Mouse (Mus musculus) kidney, postnatal 10 days (tissue): ENCODE data around the gene Dclk2.

Source experiments
- DNase-seq: peaks from one replicate; pipeline ENCODE4 v3.0.0; 2021; ENCODE audit warnings: mixed read lengths

Dclk2 gene

DNA sequence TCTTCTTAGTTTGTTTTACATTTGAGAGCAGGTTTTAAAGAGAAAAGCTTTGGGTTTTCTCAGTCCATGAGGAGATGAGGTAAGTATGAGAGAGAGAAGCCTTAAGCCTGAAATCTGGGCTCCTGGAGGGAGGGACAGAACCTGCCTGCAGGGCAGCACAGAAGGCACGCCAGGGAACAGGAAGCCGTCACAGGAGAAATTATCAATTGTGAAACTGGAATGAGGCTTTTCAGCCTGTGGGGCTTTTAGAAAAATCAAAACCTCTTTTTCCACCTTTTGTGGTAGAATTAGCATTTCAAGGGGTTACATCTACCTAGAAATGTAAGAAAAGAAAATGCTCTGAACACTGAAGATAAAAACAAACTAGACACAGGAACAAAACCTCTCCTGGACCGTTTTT, 81.0 kb downstream of the Dclk2 start:
- DNase-seq: no peak

DNA sequence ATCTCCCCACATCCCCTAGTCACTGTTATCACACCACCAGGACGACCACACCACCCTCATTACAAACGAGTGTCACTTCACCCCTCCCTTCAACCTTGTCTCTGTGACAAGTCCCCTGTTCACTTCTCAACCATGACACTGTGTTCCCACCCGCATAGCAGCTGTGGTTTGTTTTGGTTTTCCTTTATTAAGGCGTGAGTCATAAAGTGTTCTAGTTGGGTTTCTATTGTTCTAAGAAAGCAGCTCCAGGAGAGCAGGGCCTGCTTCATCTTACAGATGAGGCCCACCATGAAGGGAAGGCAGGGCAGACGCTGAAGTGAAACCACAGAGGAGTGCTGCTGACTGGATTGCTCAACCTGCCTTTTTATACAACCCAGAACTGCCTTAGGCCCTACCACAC, 83.3 kb downstream of the Dclk2 start:
- DNase-seq: no peak

DNA sequence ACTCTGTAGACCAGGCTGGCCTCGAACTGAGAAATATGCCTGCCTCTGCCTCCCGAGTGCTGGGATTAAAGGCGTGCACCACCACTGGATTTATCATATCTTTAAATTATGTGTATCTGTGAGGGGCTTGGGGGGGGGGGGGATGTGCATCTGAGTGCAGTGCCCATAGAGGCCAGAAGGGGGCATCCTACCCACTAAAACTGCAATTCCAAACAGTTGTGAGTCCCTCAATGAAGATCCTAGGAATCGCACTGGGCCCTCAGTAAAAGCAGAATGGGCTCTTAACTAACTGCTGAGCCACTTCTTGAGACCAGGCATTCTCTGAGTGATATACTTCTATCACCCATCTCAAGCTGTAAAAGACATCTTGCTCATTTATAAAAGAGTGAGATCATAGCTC, 85.5 kb downstream of the Dclk2 start:
- no peak for DNase-seq

DNA sequence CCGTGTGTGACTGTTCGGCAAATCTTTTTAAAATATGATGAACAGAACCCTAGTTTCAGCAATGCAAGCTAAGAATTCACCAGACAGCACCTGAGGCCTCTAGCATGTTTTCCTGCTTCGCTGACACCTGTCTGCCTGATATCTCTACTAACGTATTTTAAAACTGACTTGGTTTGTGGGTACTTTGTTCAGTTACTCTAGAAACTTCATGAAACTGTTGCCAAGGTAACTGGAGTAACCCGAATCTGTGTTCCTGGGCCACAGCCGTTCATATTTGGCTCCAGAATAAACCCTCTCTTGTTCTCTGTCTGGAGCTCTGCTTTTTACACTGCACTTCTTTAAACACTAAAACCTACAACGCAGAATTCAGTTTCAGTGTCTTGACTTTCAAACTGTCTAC, 86.3 kb downstream of the Dclk2 start:
- DNase-seq: no peak

DNA sequence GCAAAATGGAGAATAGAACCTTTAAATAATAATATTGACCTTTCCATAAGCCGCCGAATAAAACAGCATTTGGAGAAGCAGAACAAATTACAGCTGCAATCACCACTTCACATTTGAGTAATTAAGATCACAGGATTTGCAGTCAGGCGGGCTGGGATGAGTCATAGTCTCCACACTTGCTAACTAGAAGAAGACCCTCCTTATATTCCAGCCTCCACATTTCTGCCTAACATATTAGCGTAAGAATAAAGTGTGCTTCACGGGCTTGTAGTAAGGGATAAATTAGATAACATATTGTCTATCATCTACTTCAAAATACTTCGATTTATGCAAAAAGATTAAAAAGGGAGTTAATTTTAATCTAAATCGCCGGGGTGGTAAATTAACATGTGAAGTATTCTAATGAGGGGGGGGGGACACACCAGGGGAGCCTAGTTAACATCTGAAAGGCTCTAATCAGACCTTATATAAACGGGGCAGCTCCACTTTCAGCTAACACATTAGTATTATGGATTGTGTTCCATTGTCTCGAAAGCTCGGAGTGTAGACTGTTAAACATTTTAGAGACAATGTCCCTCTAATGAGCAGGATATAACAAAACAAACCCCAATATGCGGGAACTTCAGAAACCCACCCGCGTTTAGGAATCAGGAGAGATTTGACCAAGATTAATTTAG, 87.9 kb downstream of the Dclk2 start:
- no peak for DNase-seq

DNA sequence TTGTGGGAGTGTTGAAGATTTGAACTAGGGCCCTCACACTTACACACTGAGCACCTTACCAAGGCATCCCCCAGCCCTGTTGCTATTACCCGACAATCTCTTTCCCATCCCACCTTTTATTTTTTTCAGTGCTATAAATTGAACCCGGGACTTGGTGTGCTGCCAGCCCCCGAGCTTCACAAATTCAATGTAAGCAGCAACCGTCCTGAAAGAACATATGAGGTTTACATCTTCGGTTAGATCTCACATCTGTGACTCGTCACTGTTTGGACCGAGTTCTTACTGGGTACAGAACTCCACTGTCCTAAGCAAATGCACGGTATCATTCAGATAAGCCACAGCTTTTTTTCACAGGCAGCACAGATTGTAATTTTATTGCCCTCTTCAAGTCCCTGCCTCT, 88.5 kb downstream of the Dclk2 start:
- DNase-seq: no peak

DNA sequence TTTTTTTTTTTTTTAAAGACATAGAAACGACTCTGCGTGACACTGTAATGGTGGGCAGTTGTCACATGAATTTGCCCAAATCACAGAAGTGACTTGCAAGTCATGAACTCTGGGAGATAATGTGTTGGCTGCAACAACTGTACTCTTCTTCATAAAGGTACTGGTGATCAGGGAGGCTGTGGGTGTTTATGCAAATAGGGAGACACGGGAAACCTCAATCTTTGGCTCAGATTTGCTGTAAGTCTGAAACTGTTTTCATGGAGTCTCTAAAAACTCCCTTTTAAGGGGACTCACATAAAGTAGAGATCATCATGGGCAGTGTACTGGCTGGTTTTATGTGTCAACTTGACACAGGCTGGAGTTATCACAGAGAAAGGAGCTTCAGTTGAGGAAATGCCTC, 93.1 kb downstream of the Dclk2 start:
- no peak for DNase-seq

DNA sequence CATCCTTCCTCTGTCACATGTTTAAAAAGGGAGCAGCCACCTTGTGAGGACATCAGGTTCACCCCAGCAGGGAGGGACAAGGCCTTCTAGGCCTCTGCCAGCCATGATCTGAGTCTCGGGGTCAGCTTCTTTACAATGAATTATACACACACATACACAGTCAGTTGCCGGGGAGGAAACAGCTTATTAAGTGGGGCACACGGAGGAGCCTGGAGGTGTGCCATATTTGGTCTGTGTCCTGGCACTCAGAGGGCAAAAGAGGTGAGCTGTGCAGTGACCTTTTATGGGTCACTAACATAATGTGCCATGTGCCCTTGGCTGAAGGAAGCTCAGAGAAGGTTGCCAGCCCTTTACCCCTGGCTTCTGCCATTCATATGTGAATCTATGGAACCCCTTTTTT, 99.3 kb downstream of the Dclk2 start:
- DNase-seq: no peak

DNA sequence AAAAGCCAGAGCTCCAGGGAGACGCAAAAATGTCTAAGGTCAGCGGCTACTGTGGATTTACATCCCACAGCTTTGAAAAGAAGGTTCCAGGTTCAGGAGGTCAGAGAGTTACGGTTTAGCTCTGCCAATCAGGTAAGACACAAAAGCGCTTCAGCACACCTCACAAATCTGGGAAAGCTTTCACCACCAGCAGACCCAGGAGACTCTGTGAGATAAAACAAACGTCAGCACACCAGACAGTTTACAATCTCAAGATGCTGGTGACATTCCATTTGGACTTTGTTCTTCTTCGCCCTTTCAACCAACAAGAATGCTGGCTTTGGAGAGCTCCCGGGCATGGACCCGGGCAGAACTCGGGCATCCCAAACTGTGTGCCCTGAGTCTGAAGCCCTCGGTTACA, 100.3 kb downstream of the Dclk2 start:
- peak; percentile 20 for DNase-seq

DNA sequence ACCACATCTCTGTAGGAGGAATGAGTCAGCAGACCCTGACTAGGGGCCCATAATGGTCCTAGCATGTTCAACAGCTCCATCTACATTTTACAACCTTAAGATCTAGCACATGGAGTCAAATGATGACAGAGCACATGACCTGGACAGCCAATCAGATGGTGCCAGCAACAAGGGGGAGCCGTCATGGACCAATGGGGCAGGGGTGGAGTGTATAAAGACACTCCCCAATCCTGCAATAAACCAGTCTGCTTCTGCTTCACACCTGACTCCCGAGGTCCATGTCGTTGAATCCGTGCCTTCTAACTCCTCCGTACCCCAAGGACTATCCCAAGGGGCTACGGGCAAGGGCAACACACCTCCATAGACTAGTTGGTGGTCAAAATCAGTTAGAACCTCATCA, 101.3 kb downstream of the Dclk2 start:
- DNase-seq: no peak

DNA sequence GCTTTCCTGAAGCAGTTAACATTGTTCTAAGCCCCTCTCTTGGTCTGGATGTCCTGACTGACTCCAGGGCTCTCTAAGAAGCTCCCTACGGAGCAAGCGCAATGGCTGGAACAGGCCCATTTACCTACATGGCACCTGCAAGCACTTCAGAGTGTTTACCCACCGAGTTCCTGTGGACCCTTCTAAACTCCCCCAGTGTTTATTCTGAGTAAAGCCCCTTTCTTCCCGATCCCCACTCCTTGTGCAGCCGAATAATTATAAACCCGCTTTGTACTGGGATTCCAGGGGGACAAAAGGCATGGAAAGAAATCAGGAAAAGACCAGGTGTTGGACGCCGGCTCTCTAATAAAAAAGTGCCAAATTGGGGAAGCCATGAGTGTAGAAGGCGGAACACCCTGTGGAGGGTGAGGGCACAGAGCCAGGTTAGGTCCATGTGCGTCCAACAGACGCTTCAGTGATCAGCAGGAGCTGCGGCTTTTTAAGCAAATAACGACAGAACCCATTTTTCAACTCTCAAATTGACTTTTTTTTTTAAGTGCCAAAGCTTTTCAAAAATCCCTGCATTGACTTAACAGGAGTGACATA, 102.6 kb downstream of the Dclk2 start:
- DNase-seq: no peak

DNA sequence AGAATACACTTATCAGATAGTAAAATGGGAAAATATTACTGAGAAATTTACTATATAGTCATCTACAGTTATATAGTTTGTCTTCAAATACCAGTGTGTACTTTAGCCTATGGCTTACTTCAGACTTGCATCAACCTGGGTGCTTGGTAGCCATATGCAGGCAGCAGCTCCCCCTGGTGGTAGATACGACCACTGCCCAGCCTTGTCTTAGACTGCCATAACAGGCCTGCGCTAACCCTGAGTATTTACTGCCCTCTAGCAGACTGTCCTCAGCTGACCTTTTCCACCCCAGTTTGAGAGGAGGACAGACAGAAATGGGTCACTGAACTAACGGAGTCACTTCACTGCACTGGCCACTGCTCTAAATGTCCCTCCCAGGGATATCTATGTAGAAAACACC, 108.0 kb downstream of the Dclk2 start:
- DNase-seq: peak; percentile 89

DNA sequence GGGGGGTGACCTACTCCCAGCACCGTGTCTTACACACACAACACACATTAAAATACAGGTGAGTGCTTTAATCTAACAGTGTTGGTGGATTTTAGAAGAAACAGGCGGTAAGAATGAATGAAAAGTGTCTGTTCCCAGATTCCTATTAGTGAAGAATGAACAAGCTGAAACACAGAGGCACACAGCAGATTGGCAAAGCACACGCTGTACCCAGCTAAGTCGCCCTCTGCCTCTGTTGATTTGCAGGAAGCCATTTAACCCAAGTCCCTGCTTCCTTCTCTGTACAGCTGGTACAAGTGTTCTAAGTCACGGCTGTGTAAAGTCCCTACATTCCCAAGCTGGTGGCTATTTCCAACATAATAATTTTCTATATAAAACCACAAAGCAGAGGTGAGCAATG, 109.7 kb downstream of the Dclk2 start:
- DNase-seq: no peak

DNA sequence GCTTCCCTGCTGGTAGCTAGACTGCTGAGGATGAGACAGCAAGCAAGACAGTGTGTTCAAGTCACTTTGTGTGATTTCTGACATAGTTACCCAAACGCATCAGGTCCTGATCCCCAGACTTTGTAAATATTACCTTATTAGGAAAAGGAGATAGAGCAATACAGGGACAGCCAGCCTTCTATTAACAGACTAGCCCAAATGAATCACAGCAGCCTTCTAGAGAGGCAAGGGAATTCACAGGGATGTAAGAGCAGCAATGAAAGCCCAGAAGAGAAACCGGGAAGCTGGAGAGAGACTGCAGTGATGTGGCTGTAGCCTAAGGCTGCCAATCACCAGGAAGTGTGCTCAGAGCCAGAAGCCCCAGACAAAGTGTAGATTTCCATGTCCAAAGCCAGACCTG, 111.0 kb downstream of the Dclk2 start:
- no peak for DNase-seq

DNA sequence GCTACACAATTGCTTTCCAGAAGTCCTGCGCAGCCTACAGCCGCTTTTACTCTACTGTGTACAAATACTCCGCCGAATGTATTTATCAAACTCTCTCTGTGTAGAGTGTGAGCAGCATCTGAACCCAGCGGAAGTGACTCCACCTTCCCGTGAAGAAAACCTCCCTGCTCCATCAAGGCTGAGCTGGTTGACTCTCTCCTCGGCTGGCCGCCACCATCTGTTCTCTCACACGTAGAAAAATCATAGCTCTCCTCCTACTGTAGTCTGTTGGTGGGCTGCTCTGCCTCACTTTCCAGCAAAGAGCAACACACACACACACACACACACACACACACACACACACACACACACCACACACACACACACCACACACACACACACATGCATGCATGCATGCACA, 111.5 kb downstream of the Dclk2 start:
- DNase-seq: no peak

DNA sequence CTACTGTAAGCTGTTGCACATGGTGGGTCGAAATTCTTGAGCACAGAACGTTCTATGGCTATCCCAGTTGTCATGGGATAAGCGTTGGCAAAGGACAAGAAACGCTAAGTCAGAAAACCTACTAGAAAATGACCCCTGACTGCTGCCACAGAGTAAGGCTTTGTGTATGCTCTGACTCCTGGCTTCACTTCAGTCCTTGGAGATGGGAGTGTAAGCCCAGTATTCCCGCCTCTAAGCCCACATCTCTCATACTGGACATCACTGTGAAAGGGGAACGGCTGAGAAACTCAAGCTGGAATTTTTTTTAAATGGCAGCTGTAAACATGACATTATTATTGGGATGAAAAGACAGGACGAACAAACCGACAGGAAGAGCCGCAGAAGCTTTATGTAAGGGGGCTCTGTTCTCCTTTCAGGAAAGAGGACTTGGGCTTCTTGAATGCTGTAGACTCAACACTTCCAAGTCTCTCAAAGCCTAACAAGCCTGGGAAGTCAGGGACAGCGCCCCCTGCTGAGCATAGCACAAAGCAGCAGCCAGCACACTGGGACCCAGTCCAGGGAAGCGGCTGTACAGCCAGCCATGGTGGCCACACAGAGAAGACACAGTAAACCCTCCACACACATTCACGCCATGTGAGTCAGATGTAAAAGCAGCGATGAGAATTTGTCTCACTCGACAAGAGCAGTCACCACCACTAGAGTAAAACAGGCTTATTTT, 112.7 kb downstream of the Dclk2 start:
- DNase-seq: peak; percentile 56

DNA sequence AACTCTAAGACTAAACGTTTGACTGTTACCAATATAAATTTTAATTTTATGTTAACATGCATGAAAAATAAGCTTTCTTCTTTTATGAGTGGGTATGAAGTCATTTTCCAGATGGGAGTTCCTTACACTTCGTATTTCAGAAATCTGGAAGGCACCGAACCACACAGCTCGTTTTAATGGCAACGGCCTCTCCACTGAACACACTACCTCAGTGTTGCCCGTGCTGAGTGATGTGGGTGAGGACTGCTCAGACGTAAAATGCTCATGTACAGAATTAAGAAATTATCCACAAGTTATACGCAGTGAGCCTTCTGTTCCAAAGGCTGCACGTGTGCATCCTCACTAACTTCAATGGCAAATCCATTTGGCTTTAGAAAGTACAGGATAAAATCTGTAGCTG, 113.8 kb downstream of the Dclk2 start:
- no peak for DNase-seq

DNA sequence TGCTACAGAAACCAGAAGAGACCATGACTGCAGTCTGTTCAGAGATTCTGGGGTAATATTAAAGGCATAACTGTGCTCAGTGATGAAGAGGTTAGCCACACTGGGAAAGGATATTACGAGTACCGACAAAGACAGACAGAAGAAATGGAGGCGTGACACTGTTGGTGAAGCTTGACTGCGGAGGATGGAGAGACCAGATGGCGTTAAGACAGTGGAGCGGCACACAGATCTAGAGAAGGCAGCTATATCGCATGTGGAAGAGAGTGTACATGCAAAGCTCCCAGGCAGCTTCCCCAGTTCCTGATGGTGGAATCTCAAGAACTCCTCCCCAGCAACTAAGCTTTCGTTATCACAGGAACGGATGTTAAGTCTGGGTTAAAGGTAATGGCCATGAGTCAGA, 116.4 kb downstream of the Dclk2 start:
- DNase-seq: no peak

DNA sequence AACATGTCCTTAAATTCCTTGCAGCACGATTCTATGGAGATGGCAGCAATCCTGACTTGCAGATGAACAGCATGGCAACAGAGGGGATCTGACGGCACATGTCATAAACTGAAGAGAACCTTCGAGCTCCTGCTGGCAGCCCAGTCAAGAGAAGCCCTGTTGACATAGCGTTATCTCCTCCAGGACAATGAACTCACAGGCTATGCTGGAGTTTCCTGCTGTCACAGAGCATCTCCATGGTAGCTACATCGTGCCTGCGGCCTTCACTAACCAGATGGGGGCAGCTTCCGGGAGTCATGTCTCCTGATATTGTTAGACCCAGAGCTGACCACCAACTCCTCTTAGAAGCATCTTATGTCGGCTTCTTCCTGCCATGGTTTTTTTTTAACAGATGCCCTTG, 117.8 kb downstream of the Dclk2 start:
- no peak for DNase-seq

DNA sequence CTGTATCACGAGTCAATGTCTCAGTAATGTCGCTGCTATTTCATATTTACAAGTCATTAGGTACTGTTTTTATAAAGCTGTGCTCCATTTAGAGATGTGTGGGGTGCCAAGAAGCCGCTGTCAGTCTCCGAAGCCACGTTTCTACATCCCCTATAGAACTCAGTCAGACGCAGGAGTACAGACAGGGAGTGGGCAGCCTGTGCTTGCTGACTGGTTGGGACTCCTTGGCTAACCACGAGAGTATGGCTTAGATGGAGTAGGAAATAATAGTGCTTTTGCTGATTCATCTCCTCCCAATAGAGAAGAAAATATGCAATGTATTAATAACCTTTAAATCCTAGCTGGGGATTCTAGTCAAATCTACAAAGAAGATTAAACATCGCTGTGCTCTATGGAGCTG, 119.8 kb downstream of the Dclk2 start:
- DNase-seq: no peak

DNA sequence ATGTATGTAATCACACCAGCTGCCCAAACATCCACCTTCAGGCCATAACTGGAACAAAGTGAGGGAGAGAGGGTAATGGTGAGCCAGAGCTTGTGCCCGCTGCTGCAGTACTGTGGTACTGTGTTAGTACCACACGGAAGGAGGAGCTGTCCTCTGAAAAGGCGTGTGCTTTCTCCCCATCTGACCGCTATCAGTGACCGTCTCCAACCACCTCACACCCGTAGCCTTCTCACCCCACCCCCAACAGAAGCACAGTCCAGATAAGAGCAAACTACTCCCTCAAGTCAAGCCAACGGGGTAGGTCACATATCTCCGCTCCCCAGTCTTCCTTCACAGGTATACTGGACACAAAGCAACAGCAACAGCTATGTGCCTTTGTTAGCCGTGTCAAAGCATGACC, 121.6 kb downstream of the Dclk2 start:
- no peak for DNase-seq

DNA sequence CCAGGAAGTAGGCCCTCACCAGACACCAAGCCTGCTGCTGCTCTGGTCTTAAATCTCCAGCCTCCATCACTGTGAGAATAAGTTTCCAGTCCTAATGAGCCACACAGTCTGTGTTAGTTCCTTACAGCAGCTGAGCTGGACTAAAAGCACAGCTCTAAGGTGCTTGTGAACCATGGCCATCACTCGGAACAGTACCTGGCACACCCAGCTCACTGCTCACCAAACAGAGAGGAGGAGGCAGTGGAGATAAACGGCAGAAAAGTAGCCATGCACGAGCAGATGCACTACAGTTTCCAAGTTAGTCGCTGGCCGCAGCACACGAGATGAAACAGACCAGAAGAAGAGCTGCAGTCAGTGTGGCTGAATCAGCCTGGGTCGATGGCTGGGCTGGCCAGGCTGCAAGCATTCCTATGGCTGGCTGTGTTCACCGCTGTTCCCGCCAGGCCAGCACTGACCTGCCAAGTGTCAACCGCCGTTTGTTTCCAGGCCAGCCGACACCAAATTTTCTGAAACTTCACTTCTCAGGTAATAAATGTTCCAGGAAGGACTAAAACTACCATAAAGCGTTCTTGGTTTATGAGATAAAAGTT, 122.7 kb downstream of the Dclk2 start:
- DNase-seq: no peak

DNA sequence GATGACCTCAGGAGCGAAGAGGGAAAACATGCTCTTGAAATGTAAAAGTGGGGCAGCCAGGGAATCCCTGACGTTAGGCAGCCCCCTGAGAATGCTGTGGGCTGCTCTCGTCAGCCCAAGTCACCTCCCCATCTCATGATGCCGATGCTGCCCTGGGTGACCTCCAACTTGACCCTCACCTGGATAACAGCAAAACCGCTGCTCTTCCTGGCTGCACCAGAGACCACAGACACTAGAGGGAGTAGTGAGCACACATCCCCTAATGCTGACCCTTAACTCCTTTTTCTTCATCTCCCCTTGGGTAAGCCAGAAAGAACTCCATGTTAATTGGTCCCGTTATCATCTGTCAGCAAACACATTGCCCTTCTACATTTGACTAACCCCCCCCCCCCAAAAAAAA, 123.9 kb downstream of the Dclk2 start:
- DNase-seq: peak; percentile 31

DNA sequence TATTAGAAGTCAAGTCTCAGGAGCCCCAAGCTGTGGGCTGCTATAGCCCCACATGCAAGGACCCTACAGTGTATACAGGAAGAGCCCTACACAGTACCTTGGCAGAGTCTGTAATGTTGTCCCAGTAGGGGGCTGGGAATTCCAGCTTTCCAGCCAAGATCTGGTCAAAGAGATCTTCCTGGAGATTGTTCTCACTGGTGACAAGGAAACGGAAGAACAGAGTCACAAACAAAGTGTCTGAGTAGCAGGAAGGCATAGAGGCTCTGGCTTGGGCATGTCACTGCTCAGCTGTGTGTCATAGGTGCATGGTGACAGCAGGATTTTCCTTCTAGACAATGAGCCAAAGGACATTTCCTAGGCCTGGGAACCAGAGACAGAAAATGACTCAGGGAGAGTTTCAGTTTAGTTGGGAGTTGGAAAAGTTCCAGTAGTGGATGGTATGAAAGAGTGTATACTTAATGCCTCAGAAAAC, 126.9 kb downstream of the Dclk2 start:
- peak; percentile 61 for DNase-seq
